Mouse (Mus musculus): ENCODE results near the gene Mypop.

DNA sequence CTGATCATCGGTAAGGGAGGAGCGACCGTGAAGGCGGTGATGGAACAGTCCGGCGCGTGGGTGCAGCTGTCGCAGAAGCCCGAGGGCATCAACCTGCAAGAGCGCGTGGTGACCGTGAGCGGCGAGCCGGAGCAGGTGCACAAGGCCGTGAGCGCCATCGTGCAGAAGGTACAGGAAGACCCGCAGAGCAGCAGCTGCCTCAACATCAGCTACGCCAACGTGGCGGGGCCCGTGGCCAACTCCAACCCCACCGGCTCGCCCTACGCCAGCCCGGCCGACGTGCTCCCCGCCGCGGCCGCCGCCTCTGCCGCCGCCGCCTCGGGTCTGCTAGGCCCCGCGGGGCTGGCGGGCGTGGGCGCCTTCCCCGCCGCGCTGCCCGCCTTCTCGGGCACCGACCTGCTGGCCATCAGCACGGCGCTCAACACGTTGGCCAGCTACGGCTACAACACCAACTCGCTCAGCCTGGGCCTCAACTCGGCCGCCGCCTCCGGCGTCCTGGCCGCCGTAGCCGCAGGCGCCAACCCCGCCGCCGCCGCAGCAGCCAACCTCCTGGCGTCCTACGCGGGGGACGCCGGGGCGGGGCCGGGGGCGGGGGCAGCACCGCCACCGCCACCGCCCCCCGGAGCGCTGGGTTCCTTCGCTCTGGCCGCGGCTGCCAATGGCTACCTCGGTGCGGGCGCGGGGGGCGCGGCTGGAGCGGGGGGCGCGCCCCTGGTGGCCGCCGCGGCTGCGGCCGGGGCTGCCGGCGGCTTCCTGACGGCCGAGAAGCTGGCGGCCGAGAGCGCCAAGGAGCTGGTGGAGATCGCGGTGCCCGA lies 33.3 kb upstream of the Mypop start:
- TF ChIP-seq CTCF (conservative IDR thresholded peaks at IDR 0.05; ENCODE audit: low read length) (no peak), NANOG (IDR thresholded peaks at IDR 0.05; ENCODE audit: borderline replicate concordance, low read length) (no peak)

Measured in E14TG2a.4 (cell line).